Mouse (Mus musculus) layer of hippocampus, adult 18-20 months (tissue): ENCODE results near the gene Chn1. TPM values are rescaled to one million over a fixed set of nuclear protein-coding genes. Genes with fewer than 3 reads are reported as not detected.

ENCODE experiments used
- DNase-seq, 2 experiments: peaks; one replicate each; pipeline ENCODE4 v3.0.0; 2022; ENCODE audit warnings: low spot score in 2 of 2
- total RNA-seq, 2 experiments: library from RNA; stranded (reverse); gene quantifications; 2 replicates each; pipeline ENCODE4 v1.2.3; 2021

The Chn1 gene
- total RNA-seq, 2 experiments from 2014 or later, result 1,648 to 1,811 TPM

DNA sequence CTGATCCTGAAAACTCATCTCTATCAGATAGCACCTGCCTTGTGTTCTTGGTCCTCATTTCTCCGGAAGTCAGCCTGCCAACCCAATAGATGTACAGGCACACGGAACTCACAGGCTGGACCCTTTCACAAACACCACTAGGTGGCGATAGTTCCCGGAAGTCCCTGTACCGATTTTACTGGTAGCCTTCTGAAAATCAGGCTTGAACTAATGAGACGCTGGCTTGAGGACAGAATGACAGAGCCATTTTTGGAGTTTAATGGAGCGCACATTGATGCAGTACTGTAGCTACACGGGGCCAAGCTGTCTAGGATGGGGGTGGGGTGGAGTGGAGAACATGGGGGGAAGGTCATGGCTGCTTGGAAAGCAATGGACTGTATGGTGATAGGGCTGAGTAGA lies 213.5 kb downstream of the Chn1 start:
- DNase-seq, result peak in 1 of 2 experiments; percentile 47

DNA sequence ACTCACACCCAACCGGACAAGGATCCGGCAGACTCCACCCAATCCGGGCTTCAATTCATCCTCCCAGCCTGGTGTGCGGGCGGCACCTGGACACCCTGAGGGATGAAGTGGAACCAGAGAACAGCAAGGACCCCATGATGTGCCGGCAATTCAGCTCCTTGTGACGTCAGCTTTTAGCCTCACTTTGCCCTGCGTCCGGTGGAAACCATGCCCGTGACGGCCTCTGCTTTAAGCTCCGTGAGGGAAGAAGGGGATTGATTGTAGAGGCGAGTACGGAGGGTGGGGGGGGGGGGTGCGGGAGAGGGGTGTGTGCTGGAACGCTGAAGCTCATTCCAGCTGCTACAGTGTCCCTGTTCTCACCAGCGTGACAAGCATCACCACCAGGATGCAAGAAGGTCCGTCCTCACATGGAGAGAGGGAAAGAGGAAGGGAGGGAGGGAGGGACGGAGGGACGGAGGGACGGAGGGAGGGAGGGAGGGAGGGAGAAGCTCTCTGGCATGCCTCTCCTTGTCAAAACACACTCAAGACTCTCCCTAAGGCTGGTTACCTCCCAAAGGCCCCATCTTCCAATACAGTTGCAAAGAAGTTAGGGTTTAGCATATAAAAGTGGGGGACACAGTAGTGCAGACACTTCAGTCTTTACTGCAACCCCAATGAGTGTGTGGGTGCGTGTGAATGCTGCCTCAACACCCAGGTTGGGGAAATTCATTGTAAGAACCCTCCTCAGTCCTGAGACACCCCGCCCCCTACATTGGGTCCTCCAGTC lies 214.1 kb downstream of the Chn1 start:
- no peak for DNase-seq

Other genes starting within 250 kb of the Chn1 start
- 10 to 100 TPM in 1 of 2 experiments, 1 to 10 TPM in 1; 9.6 to 11.7 TPM for gene Wipf1, start 245.6 kb downstream of the Chn1 start, total RNA-seq
- gene Chrna1, start 195.0 kb downstream of the Chn1 start, total RNA-seq, result under 1 TPM; 0.20 to 0.22 TPM
- gene Atf2, start 117.3 kb upstream of the Chn1 start, total RNA-seq, result 100 to 1,000 TPM; 141 to 142 TPM
- 100 to 1,000 TPM; 501 to 512 TPM for gene Atp5g3, start 136.0 kb upstream of the Chn1 start, total RNA-seq